Mouse (Mus musculus) kidney, embryonic 14.5 days (tissue): Measurements from ENCODE around the gene Kdelr1. TPM values are rescaled to one million over a fixed set of nuclear protein-coding genes. Genes with fewer than 3 reads are reported as not detected.
"Not testable (repeated sequence)": the region's sequence is repeated elsewhere in the genome, so short reads cannot be mapped to it uniquely, and the experiment has no call there.

Experiments
- ATAC-seq: fragments of 200-750 bp; cut with Nextera tagmentation; 2 replicates; pipeline ENCODE4 v1.8.0; 2017; ENCODE audit warnings: moderate number of reproducible peaks, mild to moderate bottlenecking, moderate TSS enrichment, moderate library complexity; ENCODE audit not compliant: low FRiP score, low TSS enrichment
- H3K27ac ChIP-seq: fragments of 300-500 bp; sonication (generic); 2 replicates; pipeline ENCODE4 v1.5.1; 2014; ENCODE audit warnings: low read depth, mild to moderate bottlenecking, low read length, moderate library complexity, mixed read lengths
- H3K27me3 ChIP-seq: fragments of 300-500 bp; sonication (generic); 2 replicates; pipeline ENCODE4 v1.6.1; 2014; ENCODE audit warnings: mild to moderate bottlenecking, low read length; ENCODE audit not compliant: control insufficient read depth, insufficient read depth
- H3K36me3 ChIP-seq: fragments of 300-500 bp; sonication (generic); 2 replicates; pipeline ENCODE4 v1.6.1; 2014; ENCODE audit warnings: low read length, mixed read lengths; ENCODE audit not compliant: control insufficient read depth, insufficient read depth
- H3K4me1 ChIP-seq: fragments of 300-500 bp; sonication (generic); 2 replicates; pipeline ENCODE4 v1.6.1; 2014; ENCODE audit warnings: low read length, mixed read lengths; ENCODE audit not compliant: control insufficient read depth, insufficient read depth
- H3K4me2 ChIP-seq: fragments of 300-500 bp; sonication (generic); replicated peaks from 2 replicates; pipeline ENCODE4 v1.6.1; 2014; ENCODE audit warnings: low read depth, mild to moderate bottlenecking, low read length
- H3K4me3 ChIP-seq: fragments of 300-500 bp; sonication (generic); 2 replicates; pipeline ENCODE4 v1.5.1; 2014; ENCODE audit warnings: mild to moderate bottlenecking, low read length
- H3K9ac ChIP-seq: fragments of 300-500 bp; sonication (generic); 2 replicates; pipeline ENCODE4 v1.6.1; 2014; ENCODE audit warnings: low read depth, mild to moderate bottlenecking, low read length, moderate library complexity
- H3K9me3 ChIP-seq: fragments of 300-500 bp; sonication (generic); 2 replicates; pipeline ENCODE4 v1.6.1; 2016; ENCODE audit warnings: low read length; ENCODE audit not compliant: control insufficient read depth
- WGBS: fragments of 180-500 bp; shearing (Covaris S2); extraction: QIAGEN DNeasy Blood & Tissue Kit; methylation state at CpG from one replicate; pipeline ENCODE4 v1.1.7; 2014; 5-methylcytosine and 5-hydroxymethylcytosine counted together
- polyA plus RNA-seq: library from polyadenylated mRNA; unstranded; fragments of >200 nt; fragmentation: Nextera tagmentation; extraction: Ambion mirVana; gene quantifications from 2 replicates; pipeline ENCODE4 v1.2.1, GENCODE M21; 2014

Gene Kdelr1
- polyA plus RNA-seq, 1 experiment from 2014 or later = 145 TPM

DNA sequence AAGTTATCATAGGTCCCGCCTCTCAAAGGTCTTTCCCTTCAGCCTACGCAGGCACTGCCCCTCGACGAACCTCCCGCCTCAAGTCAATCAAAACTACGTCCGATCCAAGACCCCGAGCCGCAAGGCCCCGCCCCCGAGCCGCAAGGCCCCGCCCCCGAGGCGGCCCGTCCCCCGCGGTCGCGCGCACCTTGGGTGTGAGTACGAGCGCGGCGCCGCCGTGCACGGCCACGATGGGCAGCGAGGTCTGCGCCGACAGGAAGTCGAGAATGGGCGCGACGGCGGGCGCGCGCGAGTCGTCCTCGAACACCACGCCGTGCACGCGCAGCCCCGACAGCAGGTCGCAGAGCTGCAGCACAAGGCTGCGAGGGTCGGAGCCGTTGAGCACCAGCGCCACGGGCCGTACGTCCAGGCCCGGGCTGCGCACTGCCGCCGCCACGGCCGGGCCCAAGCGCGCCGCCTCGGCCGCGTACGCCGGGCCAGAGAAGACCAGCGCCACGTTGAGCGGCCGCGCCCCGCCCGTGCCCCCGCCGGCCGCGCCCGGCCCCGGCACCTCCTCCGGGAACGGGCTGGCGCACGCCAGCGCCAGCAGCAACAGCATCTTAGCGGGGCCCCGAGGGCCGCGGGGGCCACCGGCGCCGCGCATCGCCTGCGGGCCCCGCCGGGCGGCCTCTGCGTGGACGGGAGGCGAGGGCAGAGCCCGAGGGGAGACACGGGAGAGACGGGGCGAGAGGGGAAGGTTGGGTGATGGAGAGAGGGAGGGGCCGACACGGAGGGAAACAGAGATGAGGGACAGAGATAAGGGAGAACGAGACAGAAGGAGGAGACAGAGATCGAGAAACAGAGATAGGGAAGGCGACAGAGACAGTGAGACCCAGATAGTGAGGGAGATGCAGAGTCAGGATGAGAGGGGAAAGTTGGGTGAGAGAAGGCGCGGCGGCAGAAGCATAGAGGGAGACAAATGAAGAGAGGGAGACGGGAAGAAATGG is 6.4 kb upstream of the Kdelr1 start:
- Histone ChIP-seq H3K4me1 (peaks cover 23% of the 10 kb centered on the region), H3K27ac (no peak overlapping the region; the same call in 1 of the 2 replicates), H3K9me3 (no peaks in the 10 kb centered on the region), H3K4me2 (peak overlapping the region; percentile 86), H3K36me3 (no peaks in the 10 kb centered on the region), H3K4me3 (peak overlapping the region; percentile 65), H3K27me3 (peaks cover 33% of the 10 kb centered on the region), H3K9ac (peak overlapping the region; percentile 82)
- WGBS = 1% methylated on average over 111 of the region's 117 CpGs
- peak; percentile 68 for ATAC-seq

DNA sequence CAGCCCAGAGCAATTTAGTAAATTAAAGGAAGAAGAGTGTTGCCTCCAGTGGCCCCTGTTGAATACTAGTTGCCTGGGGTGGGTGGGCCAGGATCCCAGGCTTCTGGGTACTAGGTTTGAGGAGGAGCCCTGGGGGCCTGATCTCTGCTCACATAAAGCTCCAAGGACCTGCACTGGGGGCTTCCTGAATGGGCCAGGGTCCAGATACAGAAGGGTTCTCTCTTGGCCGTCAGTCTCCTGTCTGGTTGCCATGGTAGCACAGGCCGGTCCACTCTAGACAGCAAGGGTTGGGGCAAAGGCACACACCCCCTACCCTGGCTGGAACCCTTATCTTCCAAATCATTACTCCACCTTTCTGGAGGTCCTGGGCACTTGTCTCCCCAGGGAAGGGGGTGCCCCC is 4.7 kb upstream of the Kdelr1 start:
- no peak overlapping the region for H3K4me3 ChIP-seq
- no peaks in the 10 kb centered on the region for H3K9me3 ChIP-seq
- no peak for ATAC-seq
- H3K27ac ChIP-seq = no peak overlapping the region
- H3K9ac ChIP-seq = no peak overlapping the region
- H3K4me1 ChIP-seq = peaks cover 23% of the 10 kb centered on the region
- WGBS = 15% methylated on average over 2 of the region's 2 CpGs
- H3K27me3 ChIP-seq = peaks cover 37% of the 10 kb centered on the region
- no peaks in the 10 kb centered on the region for H3K36me3 ChIP-seq
- H3K4me2 ChIP-seq = no peak overlapping the region

DNA sequence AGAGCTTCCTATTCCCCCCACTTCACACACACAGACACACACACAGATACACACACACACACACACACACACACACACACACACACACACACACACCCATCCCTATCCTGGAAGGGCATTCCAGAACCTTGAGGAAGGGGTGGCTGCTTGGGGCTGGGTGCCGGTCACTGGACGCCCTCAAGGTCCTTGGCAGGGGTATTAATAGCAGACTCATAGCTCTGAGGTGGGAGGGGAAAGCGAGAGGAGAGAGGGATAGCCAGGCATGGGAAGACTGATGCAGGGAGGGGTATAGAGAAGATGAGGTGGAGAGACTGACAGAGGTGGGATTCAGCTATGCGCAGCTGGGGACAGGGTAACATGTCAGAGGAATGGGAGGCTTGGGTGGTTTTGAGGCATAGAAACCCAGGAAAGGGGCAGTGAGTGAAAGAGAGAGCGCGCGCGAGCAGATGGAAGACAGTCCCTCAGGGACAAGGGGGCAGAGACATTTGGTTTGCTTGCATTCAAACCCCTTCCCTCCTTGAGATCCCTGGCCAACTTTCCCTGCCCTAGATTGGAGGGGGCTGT is 3.4 kb upstream of the Kdelr1 start:
- no peak overlapping the region; the same call in 1 of the 2 replicates for H3K9ac ChIP-seq
- peak overlapping the region; percentile 10; the same call in 1 of the 2 replicates for H3K4me3 ChIP-seq
- H3K4me2 ChIP-seq = peak overlapping the region; percentile 47; the same call in 1 of the 2 replicates
- H3K36me3 ChIP-seq = peaks cover 3% of the 10 kb centered on the region; the same call in 1 of the 2 replicates
- H3K27me3 ChIP-seq = peaks cover 37% of the 10 kb centered on the region
- no peak overlapping the region for H3K27ac ChIP-seq
- no peaks in the 10 kb centered on the region for H3K9me3 ChIP-seq
- no peak for ATAC-seq
- 13% methylated on average over 8 of the region's 8 CpGs for WGBS
- peaks cover 27% of the 10 kb centered on the region for H3K4me1 ChIP-seq

DNA sequence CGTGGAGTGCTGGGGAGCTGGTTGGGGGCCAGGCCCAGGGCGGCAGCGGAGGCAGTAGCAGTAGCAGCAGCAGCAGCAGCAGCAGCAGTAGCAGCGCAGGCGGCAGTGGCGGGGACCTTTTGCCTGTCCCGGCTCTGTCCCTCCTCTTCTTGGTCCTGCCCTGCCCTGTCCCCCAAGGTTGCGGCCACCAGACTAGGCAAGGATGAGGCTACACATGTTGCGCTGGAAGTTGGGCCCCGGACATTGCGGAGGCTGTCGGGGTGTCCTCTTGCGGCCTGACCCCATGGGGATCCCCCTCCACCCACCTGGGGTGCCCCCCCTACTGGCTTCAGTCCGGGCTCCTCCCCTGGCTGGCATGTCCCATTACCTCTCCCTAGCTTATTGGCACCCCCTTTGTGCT is 2.8 kb upstream of the Kdelr1 start:
- Histone ChIP-seq H3K9ac (peak overlapping the region; percentile 50; the same call in 1 of the 2 replicates), H3K9me3 (no peaks in the 10 kb centered on the region), H3K36me3 (peaks cover 9% of the 10 kb centered on the region; the same call in 1 of the 2 replicates), H3K27ac (no peak overlapping the region), H3K4me2 (peak overlapping the region; percentile 47; the same call in 1 of the 2 replicates), H3K4me1 (peaks cover 33% of the 10 kb centered on the region), H3K4me3 (peak overlapping the region; percentile 32), H3K27me3 (peaks cover 37% of the 10 kb centered on the region)
- ATAC-seq = no peak
- 4% methylated on average over 13 of the region's 14 CpGs for WGBS

DNA sequence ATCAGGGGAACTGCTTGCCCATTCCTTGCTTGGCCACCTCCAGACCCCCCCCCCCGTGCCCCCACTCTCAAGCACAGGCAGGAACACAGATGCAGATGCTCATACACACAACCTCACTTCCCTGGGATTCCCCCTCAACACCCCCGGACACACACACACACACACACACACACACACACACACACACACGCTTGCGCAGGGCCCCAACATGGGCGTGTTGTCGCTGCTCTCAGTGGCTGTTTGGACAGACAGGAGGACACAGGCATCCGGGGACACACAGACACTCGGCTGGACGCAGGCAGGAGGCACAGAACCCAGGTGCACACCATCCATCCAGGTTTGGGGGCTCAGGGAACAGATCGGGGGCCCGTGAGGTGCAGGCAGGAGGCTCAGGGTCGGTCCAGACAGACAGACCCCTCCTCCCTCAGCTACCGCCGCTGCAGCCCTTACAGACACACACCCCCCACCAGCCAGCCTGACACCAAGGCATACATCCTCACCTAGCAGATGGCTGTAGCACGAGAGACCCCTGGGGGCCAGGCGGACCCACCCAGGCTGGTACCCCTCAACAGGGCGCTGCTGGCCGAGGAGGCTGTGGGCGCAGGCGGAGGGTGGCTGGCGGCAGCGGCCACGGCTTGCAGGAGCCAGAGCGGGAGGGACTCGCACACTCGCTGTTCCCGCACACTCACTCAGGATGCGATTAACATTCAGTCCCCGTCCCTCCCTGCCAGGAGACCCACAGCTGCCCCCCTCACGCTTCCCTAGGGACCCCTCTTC is 2.1 kb upstream of the Kdelr1 start:
- Histone ChIP-seq H3K27ac (no peak overlapping the region), H3K27me3 (peaks cover 37% of the 10 kb centered on the region), H3K36me3 (peaks cover 13% of the 10 kb centered on the region; the same call in 1 of the 2 replicates), H3K4me3 (peak overlapping the region; percentile 32), H3K9me3 (no peaks in the 10 kb centered on the region), H3K4me1 (peaks cover 33% of the 10 kb centered on the region), H3K9ac (peak overlapping the region; percentile 50; the same call in 1 of the 2 replicates), H3K4me2 (peak overlapping the region; percentile 47)
- WGBS = 1% methylated on average over 30 of the region's 30 CpGs
- no peak for ATAC-seq

DNA sequence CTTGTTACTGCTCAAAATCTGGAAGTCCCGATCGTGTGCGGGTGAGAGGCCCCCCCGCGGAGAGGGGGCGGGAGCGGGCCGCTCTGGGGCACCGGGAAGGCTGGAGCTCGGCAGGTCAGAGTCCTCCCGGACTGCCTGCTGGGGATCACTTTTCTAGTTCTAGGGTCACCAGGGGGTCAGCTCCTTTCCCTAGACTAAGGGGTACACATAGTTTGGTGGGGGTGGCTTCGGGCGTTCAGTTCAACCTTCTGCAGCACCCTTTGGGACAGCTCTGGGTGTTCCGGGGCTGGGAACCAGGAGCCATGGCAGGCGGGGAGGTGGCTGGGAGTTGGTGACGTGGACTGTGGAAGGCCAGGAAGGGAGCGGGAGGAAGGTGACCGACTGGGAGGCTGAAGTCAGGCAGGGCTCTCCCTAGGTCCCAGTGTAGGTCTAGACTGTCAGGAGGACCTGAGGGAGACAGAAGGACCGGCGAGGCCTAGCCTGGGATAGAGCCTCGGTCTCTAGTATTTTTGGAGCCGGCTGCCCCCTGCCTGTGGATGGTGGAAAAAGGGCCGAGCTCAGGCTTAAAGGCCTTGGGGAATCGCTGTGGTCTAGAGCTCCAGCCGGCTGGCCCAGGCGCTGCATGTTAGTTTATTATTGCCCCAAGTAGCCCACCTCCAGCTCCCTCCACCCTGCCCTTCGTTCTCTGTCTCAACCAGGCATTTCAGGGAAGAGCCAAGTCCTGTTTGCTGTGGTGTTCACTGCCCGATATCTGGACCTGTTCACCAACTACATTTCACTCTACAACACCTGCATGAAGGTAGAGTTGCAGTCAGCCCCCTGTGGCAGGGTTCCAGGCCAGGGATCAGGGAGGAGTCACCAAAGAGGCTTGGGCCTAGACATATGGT is 732 bp downstream of the Kdelr1 start:
- Histone ChIP-seq H3K4me2 (peak overlapping the region; percentile 85), H3K27me3 (peaks cover 26% of the 10 kb centered on the region; the same call in 1 of the 2 replicates), H3K27ac (peak overlapping the region; percentile 85), H3K4me1 (peaks cover 27% of the 10 kb centered on the region), H3K9me3 (no peaks in the 10 kb centered on the region), H3K4me3 (peak overlapping the region; percentile 84), H3K9ac (peak overlapping the region; percentile 95), H3K36me3 (peaks cover 38% of the 10 kb centered on the region)
- 3% methylated on average over 25 of the region's 28 CpGs for WGBS
- ATAC-seq = peak; percentile 51

DNA sequence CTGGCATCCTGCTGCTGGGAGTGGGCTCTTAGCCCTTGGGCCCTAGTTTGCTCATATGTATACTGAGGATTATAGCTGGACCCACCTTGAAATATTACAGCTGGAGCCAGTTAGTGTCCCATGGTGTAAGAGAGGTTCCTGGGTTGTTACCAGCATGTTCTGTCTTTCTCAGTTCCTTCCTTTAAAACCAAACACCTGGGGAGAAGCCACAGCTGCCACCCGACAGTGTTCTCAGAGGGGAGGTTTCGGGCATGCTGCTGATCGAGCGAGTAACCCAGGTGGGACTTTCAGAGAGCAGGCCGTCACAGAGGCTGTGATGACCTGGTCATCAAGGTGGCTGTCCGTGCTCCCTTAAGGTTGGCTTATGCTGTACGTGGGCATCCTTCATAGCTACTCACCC is 4.3 kb downstream of the Kdelr1 start:
- H3K4me2 ChIP-seq = no peak overlapping the region
- no peak for ATAC-seq
- WGBS = 97% methylated on average over 7 of the region's 7 CpGs
- H3K9ac ChIP-seq = no peak overlapping the region
- H3K27ac ChIP-seq = no peak overlapping the region
- peaks cover 10% of the 10 kb centered on the region; the same call in 1 of the 2 replicates for H3K4me1 ChIP-seq
- H3K36me3 ChIP-seq = peaks cover 73% of the 10 kb centered on the region
- H3K27me3 ChIP-seq = no peaks in the 10 kb centered on the region
- H3K4me3 ChIP-seq = no peak overlapping the region
- H3K9me3 ChIP-seq = no peaks in the 10 kb centered on the region

DNA sequence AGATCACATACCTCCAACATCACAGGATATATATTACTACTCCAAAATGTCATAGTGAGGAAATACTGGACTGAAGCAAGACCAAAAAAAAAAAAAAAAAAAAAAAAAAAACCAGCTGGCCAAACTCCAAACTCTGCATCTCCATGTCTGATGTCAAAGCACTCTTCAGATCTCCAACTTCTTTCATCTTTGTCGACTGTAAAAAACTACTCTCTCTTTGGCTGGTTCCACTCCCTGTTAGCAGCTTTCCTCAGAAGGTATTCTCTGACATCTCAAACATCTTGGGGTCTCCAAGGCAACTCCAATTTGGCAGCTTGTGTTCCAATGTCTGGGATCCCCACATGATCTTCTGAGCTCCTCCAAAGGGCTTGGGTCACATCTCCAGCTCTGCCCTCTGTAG is 5.7 kb downstream of the Kdelr1 start, which contains the start of gene Grin2d:
Gene Grin2d, minus strand, starts transcription at position 101 of the 400 bp plus-strand sequence.
- not testable (repeated sequence) for H3K9ac ChIP-seq, H3K27ac ChIP-seq, H3K4me2 ChIP-seq, H3K27me3 ChIP-seq, H3K4me1 ChIP-seq, H3K4me3 ChIP-seq, ATAC-seq, H3K9me3 ChIP-seq
- peaks cover 87% of the 10 kb centered on the region for H3K36me3 ChIP-seq
- 97% methylated on average over 1 of the region's 1 CpGs for whole genome bisulfite sequencing
